Mouse (Mus musculus) ovary, adult 18-20 months (tissue): ENCODE measurements at regions not wholly inside any gene's neighbourhood (a gene's known extent, or its start where the extent isn't known, plus 50 kb on each side); places are given as distances from the start of the nearest gene placed in this dataset.

Source experiments
- DNase-seq: peaks from one replicate; pipeline ENCODE4 v3.0.0; 2022; ENCODE audit warnings: low spot score, mixed read lengths

GRCm38 (mm10) chr13:60007031-60007430, 170.1 kb downstream of the Gas1 start:
- no peak for DNase-seq

GRCm38 (mm10) chr13:60004611-60005010, 172.6 kb downstream of the Gas1 start:
- no peak for DNase-seq

DNA sequence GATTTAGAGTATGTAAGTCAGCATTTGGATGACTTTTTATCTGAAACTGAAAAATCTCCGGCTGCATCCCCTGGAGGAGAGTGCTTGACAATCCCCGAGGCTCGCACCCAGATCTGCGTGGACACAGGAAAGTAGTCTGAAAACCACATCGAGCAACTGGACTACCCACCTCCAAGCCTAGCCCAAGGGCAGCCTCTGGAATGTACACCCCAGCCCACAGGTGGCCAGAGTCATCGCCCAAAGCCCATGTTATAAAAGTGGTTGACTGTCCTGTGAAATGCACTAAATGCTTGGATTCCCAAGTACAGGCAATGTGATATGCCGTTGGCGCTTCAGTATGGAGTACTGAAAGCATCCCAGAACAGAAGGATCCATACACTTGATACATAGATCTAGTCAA, 175.1 kb downstream of the Gas1 start:
- no peak for DNase-seq

DNA sequence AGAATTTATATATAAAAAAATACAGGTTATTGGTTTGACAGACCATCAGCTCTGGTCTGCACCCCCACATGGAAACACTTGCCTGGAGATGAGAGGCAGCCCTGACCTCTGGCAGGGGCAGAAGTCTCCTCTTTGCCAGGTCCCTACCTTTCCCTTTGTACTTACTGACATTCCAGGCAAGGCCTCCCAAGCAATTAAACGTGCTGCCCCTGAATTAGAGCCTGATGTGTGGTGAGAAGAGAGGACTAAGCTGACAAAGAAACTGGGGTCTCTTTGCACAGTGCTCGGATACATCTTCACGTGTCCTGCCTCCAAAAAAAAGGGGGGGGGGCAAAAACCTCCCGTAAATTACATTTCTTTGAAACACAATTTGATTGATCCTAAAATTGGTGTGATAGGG, 175.5 kb downstream of the Gas1 start:
- DNase-seq, result no peak

GRCm38 (mm10) chr13:60000618-60001347, 176.4 kb downstream of the Gas1 start:
- DNase-seq, result no peak

DNA sequence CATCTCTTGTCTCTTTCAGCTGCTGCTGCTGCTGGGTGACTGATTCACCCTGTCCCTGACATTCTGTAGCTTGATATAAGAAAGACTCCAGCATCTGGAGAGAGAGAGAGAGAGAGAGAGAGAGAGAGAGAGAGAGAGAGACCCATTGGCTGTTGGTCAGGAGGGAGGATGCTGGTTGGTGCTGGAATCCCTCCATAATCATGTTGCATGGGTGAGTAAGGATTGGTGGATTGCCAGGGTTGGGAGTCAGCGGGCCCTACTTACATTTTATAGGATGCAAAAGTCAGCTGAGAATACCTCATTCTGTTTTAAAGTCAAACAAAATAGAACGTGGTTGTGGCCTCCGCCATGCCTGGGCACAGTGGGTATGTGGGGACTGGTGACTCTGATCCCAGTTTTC, 174.5 kb upstream of the Tut7 start:
- no peak for DNase-seq

DNA sequence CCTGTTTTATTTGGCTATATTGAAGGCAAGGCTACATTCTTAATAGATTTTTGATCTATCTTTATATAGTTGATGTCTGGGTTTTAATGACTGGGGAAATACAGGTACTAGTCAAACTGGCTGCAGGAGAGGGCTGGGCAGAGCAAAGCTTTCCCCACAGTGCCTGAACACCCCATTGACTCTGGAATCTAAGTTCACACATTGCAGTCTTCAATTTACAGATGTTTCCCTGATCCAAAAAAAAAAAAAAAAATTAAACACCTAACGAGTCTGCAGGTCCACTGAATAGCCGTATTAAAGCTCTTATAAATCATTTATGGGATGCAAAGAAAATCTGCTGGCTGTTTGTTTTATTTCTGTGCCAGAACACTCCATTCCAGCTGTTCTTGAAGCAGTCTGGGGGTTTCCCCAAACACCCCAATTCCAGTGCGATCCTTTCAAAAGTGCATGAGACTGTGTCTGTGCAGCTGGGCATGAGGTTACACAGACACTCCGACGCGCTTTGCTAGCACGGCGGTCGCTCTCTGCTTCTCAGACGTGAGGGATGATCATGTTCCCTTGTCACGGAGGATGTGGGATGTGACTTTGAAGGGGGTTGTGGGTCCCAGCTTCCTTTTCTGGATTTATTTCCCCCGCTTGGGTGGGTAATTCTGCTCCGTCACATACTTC, 173.3 kb upstream of the Tut7 start:
- no peak for DNase-seq

DNA sequence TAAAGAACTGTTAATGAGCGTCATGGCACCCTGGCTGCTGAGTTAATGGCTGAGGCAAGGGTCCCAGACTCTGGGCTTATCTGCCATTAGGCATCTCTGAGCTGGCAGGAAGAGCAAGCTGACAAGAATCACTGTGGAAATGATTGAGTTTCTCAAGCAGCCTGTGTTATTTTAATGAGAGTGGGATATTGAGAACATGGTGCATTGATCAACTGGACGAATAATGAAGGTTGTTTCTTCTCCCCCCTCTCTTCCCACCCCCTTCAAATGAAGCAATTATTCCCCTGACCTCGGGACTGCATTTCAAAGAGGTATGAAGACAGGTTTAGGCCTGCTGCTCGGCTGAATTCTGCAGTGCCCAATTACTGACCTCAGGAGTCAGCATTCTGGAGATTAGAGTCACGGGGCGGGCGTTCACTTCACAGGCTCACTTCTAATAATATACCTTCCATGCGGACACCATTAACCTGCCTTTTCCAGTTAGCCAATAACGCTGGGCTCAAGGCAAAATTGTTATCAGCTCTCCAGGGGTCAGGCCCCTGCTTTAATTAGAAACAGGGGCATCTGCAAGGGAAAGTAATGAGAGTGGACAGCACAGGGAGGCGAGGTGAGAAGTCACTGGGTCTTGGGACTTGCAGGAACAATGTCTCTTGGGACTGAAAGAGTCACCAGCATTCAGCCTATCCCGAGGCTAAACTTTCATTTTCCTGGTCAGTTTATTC, 170.0 kb upstream of the Tut7 start:
- DNase-seq, result no peak

- no peak for DNase-seq
Measured at GRCm38 (mm10) chr13:59992346-59992745, 169.4 kb upstream of the Tut7 start.

GRCm38 (mm10) chr13:59990402-59991280, 167.7 kb upstream of the Tut7 start:
- DNase-seq, result no peak

GRCm38 (mm10) chr13:59988393-59988965, 165.5 kb upstream of the Tut7 start:
- no peak for DNase-seq

GRCm38 (mm10) chr13:59976425-59976824, 153.5 kb upstream of the Tut7 start:
- no peak for DNase-seq

GRCm38 (mm10) chr13:59972093-59972427, 149.1 kb upstream of the Tut7 start:
- DNase-seq, result no peak

DNA sequence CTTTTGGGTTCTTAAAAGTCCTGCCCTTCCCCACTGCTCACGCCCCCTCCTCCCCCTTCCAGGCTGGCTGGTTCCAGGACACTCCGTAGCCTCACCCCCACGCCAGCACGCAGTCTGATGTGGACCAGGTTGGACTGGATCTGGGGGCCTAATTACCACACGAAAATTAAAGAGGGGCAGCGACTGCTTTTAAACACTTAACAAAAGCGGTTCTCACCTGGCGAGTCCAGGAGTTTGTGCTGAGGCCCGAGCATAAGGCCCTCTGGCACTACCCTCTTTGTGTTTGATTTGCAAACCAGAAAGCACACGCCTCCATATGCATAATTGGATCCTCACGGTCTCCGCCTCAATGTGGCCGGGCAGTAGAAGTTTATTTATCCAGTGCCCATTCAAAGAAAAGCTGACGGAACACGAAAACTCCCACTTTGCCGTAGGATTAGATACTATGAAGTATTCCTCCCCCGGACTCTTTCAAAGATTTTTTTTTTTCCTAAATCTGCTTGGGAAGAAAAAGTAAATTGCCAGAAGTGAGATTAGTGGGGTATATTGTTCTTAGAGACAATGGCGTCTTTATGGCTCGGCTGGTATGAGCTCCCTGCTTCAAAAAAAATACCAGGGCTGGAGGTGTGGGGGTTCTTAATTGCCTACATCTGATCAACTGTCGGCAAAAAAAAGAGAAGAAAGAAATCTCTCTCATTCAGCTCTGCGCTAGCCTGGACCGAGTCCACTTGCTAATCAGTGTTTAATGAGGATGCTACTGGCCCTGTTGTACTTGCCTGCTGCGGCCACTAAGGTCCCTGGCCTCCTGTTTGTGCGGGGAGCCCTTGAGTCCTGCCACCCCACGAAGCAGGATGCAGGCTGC, 148.5 kb upstream of the Tut7 start:
- no peak for DNase-seq

GRCm38 (mm10) chr13:59970430-59970829, 147.5 kb upstream of the Tut7 start:
- DNase-seq, result no peak

GRCm38 (mm10) chr13:59969484-59969883, 146.5 kb upstream of the Tut7 start:
- no peak for DNase-seq

DNA sequence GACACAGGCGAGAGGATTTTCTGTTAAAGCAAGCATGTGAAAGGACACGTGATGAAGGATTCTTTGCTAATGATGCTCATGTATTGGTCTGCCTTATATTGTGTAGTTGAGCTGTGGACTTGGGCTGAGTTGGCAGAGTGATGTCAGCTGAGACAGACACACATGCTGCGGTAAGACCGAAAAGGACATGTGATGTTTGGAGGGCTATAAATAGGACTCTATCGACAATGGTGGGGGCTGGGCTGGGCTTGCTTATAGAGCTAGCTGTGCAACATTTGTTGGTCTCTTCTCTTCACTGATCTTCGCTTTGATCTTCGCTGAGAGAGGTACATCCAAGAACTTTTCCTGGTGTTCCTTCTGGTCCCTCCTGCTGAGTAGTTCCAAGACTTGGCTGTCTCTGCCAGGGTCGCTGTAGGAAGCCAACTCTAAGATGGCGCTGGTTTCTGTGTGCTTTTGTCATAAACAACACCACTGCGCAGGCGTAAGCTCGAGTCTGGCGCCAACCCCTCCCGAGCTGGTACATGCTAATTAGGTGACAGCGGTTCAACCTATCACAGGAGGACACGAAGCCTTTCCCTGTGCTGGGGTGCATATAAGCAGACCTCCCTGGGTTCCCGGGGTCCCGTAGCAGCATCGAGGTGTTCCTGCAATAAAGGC, 145.8 kb upstream of the Tut7 start:
- DNase-seq, result no peak

- no peak for DNase-seq
Measured at GRCm38 (mm10) chr13:59966535-59967255, 143.7 kb upstream of the Tut7 start.

DNA sequence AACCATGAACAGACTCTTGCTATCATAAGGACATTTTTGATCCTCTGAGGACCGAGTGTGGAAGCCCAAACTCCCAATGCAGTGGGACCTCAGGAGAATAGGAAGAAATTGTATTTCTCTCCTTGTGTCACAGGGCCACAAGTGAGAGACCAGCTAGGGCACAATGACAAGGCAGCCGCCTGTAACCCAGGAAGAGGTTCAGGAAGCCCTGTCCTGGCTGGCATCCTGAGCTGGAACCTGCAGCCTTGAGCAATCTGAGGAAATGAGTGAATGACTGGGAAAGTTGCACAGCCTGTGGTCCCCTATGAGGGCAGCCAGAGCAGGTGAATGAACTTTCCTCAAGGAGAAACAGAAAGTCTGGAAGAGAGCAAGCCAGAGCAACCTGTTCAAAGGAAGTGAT, 142.0 kb upstream of the Tut7 start:
- DNase-seq, result no peak
